Mouse (Mus musculus) embryo, embryonic 10.5 days (tissue): Measurements from ENCODE around the gene Tsc1.
A peak's percentile ranks its signal among the peaks of the same experiment; 100 is the strongest.

Experiments
- DNase-seq: peaks from one replicate; pipeline ENCODE4 v3.0.0-alpha.2; 2015; ENCODE audit warnings: low spot score

The Tsc1 gene

DNA sequence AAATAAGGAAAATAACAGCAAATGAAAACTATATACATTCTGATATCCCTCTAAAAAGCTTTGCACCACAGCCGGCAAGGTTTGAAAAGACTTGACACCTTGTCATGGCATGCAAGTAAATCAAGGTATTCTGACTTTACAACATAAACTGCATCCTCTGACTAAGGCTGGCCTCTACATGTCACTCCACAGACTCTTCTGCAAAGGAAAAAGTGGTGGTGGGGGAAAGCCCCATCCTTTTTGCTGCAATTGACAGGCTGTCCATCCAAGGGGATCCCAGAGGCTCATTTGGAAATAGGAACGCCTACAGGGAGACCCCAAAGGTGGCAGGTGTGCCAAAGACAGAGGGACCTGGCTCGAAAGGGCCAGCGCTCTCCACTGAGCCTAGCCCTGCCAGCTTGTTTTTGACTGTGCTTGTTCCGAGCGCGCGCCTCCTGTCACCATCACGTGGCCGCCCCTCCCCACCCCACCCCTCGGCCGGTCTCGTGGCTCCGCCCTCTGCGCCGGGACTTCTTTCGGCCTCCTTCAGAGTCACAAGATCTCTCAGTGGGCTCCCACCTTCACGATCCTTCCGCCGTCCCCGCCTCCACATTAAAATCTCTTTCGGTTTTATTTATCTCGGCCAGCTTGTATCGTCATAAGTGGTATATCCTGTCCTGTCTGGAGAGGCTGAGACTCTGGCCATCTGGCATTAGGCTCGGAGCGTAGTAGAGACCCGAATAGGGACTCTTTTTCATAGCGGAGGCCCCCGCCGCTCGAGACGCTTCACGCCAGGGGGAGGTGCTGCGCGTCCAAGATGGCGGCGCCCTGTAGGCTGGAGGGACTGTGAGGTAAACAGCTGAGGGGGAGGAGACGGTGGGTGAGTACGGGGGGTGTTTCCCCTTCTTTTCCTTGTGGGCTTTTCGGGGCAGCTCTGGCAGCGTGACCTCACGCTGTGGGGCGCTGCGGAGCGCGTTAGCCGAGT is at the start of gene Tsc1:
Gene Tsc1 (plus strand): TSS at position 768 of the 964 bp plus-strand sequence.
- peak; percentile 98 for DNase-seq

GRCm38 (mm10) chr2:28591479-28591878 is 49.5 kb upstream of the Tsc1 start:
- DNase-seq: no peak

- peak; percentile 82 for DNase-seq
Measured at GRCm38 (mm10) chr2:28592809-28593208, 48.2 kb upstream of the Tsc1 start.

GRCm38 (mm10) chr2:28596021-28596420 is 45.0 kb upstream of the Tsc1 start:
- no peak for DNase-seq

DNA sequence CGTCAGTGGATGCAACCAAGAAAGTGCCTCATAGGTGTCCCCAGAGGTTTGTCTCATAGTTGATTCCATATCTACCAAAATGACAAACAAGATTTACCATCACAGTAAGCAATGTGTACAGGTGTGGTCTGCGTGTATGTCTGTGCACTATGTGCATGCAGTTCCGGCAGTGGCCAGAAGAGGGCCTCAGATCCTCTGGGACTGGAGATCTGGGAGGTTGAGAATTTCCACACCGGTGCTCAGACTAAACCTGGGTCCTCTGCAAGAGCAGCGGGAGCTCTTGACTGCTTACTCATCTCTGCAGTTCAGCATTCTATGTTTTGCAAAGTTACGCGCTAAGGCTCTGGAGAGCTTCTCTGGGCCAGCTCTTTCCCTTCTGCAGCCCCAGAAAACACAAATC is 44.0 kb upstream of the Tsc1 start:
- no peak for DNase-seq

DNA sequence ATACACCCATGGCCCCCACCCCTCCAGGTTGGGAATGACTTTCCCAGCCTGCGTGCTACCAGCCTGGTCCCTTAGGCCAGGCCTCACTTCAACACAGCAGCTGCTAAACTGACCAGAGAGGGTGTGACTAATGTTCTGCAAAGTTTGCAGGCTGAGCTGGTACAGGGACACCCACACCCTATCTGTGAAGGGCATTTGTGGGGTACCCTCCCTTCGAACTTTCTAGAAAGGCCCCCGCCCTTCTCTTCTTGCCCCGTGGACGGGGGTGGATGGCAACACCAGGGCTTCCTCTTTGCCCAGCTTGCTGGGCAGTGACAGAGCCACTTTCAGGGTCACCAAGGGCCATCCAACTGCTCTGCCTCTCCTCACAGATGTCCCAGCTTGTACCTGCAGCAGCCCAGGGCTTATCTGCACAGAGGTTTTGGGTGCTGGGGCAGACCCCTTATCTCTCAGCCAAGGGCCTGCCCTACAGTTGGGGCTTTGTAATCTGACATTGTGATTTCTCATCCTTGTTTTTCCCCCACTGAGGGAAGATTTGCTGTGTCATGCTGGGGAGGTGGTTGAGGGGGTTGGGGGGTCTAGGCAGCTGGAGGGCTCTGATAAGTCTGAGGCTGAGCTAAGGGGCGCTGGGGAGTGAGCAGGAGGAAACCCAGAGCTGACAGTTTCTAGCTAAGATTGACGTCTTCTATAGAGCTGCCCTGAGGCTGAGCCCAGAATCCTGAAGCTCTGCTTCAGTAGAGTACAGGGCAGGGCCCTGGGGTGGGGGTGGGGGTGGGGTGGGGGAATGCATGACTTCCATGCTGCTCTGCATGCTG is 43.1 kb upstream of the Tsc1 start:
- no peak for DNase-seq

- DNase-seq: no peak
Measured at GRCm38 (mm10) chr2:28598692-28599568, 42.1 kb upstream of the Tsc1 start.

- DNase-seq: no peak
Measured at GRCm38 (mm10) chr2:28599569-28599900, 41.5 kb upstream of the Tsc1 start.

GRCm38 (mm10) chr2:28601720-28602590 is 39.1 kb upstream of the Tsc1 start:
- DNase-seq: no peak

GRCm38 (mm10) chr2:28603542-28603941 is 37.5 kb upstream of the Tsc1 start:
- no peak for DNase-seq

- DNase-seq: no peak
Measured at GRCm38 (mm10) chr2:28605789-28606541, 35.1 kb upstream of the Tsc1 start.

DNA sequence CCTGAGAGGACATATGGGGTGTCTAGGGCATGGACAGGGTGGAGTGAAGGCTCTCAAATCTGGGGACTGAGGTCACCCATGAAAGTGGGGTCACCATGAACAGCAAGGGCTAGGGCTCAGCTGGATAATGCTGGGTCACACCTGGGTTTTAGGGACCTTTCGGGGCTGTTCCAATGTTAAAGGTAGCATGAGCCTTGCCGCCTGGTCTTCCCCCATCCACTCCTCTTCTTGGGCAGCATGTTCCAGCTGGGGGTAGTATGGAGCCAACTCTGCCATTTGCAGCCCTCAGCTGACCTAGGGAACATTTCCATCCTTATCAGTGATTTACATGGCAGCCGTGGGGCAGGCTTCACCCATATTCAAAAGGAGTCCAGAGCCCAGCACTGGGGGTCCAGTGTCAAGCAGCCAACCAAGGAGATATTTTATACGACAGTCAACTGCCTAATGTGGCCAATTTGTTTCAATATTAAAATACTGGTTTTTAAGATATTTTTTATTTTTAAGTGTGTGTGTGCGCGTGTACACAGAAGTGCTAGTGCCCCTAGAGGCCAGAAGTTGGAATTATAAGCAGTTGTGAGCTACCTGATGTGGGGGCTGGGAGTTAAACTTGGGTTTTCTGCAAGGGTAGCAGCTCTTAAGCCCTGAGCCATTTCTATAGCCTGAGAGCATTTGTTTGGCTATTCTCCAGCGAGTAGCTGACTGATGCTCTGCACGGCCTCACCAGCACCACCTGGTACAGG is 34.3 kb upstream of the Tsc1 start:
- DNase-seq: peak; percentile 35

- DNase-seq: no peak
Measured at GRCm38 (mm10) chr2:28607341-28608165, 33.5 kb upstream of the Tsc1 start.

DNA sequence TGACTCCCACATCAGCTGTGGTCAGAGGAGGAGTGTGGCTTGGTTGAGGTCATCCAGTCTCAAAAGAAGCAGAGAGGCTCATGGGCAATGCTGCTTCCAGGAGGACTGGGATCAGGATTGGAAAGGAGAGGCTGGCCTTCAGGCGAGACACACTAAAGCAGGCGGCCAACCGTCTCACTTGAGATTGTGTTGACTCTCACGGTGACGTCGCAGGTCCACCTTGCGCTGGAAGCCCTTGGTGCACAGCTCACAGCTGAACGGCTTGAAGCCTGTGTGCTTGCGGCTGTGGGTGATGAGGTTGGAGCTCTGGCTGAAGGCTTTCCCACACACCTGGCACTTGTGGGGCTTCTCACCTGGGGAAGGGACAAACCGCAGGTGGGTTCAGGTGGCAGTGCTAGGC is 31.2 kb upstream of the Tsc1 start:
- no peak for DNase-seq

DNA sequence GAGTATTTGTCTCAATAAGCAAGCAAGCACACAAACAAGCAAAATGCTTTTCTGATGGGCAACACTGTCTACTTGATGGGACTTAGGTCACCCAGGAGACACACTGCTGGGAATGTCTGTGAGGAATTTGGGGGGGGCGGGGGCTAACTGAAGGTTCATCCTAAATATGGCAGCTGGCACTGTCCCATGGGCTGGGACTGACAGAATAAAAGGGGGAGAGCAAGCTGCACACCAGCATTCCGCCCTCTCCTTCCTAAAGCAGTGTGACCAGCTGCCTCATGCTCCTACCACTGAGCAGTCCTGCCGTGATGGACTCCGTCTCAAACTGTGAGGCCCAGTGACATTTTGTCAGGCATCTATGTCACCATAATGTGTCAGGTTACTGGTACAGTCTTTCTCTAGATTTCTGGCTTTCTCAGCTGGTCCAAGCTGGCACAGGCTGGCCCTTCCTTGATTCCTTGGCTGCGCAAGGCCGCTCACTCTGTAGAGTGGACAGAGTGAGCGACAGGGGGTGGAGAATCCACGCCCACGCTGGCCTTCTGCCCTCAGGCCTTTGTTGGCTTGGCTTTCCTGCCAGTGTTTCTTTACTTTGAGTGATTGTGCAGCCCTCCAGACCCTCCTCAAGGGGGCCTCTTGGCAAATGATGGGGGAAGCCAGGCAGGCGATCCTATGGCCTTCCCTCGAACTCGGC is 30.2 kb upstream of the Tsc1 start:
- no peak for DNase-seq

GRCm38 (mm10) chr2:28611407-28611787 is 29.6 kb upstream of the Tsc1 start:
- no peak for DNase-seq

DNA sequence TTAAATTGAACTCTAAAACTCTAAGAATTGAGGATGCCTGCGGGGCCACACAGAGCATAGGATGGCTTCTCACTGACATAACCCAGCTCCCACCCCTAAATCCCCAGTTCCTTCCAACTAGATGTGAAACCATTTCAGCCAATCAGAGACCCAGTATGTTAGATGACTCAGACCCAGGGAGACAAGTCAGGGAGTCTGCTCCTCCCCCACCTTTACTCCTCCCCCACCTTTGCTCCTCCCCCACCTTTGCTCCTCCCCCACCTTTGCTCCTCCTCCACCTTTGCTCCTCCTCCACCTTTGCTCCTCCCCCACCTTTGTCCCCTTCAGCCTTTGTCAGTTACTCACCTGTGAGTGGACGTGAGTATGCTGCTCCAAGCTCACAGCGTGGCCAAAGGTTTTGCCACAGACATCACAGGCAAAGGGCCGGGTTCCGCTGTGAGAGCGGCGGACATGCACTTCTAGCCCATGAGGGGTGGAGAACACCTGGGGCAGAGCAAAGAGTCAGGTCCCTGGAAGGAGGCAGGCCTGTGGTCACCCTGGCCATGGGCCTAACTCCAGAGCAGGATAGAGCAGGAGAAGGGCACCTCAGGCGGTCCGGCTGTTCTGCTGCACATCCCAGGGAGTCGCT is 28.5 kb upstream of the Tsc1 start:
- DNase-seq: no peak

- no peak for DNase-seq
Measured at GRCm38 (mm10) chr2:28613599-28613998, 27.4 kb upstream of the Tsc1 start.
